Mouse (Mus musculus) lung, adult 2 months (tissue): ENCODE measurements at regions not wholly inside any gene's neighbourhood (a gene's known extent, or its start where the extent isn't known, plus 50 kb on each side); places are given as distances from the start of the nearest gene placed in this dataset.

Experiments
- DNase-seq: peaks from one replicate; pipeline ENCODE4 v3.0.0; 2022
- H3K4me1 ChIP-seq: fragments of 200-500 bp; 2 replicates; pipeline ENCODE4 v1.6.1; 2011; ENCODE audit warnings: low read length; ENCODE audit not compliant: control insufficient read depth, insufficient read depth
- H3K4me3 ChIP-seq: fragments of 200-500 bp; replicated peaks from 2 replicates; pipeline ENCODE3; 2011; ENCODE audit warnings: low read depth, mild to moderate bottlenecking, control low read depth, low read length; ENCODE audit errors: extremely low read depth
- CTCF ChIP-seq: fragments of 200-500 bp; IDR thresholded peaks from 2 replicates; pipeline ENCODE4 v1.5.1; 2011; ENCODE audit warnings: mild to moderate bottlenecking, low read length, control low read depth; ENCODE audit not compliant: insufficient read depth
- POLR2A ChIP-seq: fragments of 200-500 bp; IDR thresholded peaks from 2 replicates; pipeline ENCODE4 v1.6.1; 2011; ENCODE audit warnings: low read depth, mild to moderate bottlenecking, control low read depth, low read length, borderline replicate concordance; ENCODE audit errors: extremely low read depth
- WGBS: fragments of 180-500 bp; shearing (Covaris S2); methylation state at CpG from one replicate; pipeline ENCODE4 v1.1.7; 2018; 5-methylcytosine and 5-hydroxymethylcytosine counted together

DNA sequence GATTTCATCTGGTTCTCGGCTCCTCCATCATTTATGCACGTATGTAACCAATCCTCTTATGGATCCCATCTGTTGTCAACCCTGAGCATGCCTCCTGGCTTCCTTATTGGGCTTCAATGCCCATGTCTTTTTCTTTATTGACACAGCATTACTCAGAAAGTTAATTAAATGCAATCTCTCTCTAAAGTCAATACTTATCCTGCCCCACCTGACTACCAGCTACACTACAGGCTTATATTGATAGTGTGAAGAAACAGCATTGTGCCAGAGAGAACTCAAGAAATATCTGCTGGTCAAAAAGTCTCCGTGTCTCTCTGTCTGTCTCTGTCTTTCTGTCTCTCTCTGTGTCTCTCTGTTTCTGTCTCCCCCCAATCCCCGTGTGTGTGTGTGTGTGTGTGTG is 194.7 kb upstream of the Rfx3 start:
- DNase-seq, result no peak
- 83% methylated on average over 4 of the region's 4 CpGs for WGBS
- no peaks in the 10 kb centered on the region for H3K4me1 ChIP-seq

DNA sequence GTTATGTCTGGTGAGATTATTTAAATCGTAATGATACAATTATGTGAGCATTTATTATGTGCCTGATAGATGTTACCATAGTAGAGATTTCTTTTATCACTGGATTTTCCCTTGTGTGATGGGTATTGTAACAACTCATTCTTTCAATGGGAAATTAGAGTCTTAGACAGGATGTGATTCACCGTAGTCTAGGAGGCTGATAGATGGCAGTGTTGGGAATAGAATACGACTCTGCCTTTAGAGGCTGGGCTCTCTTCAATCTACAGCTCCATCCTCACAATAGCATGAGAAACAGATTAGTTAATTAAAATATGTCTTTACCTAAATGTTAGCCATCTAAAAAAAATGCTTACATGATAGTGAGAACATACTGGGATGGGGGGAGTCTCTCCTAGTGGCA is 192.8 kb upstream of the Rfx3 start:
- TF ChIP-seq POLR2A (no peak), CTCF (no peak)
- H3K4me3 ChIP-seq, result no peak overlapping the region
- no peaks in the 10 kb centered on the region for H3K4me1 ChIP-seq
- 52% methylated on average over 3 of the region's 3 CpGs for WGBS
- no peak for DNase-seq

More for the DNA sequence above, 194.7 kb upstream of the Rfx3 start:
- TF ChIP-seq CTCF (no peak), POLR2A (no peak)
- H3K4me3 ChIP-seq, result no peak overlapping the region

DNA sequence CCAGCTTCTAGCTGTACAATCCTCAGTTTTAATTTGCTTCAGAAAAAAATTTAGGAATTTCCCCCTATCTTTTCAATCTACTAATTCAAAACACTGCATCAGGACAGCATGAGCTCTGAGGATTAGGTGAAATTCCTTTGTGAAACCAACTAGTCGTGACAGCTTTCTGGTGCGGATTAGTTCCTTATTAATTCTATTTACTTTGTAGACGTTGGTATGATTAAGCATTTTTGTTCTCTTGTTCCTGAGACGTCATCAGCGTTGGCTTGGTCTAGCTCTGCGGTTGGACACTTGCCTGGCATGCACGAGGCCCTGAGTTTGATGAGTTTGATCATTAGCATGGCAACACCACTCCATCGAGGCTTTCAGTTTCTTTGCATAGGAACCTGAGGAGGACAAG is 188.4 kb upstream of the Rfx3 start:
- no peak overlapping the region for H3K4me3 ChIP-seq
- no peaks in the 10 kb centered on the region for H3K4me1 ChIP-seq
- TF ChIP-seq CTCF (no peak), POLR2A (no peak)
- 43% methylated on average over 8 of the region's 8 CpGs for WGBS
- no peak for DNase-seq

DNA sequence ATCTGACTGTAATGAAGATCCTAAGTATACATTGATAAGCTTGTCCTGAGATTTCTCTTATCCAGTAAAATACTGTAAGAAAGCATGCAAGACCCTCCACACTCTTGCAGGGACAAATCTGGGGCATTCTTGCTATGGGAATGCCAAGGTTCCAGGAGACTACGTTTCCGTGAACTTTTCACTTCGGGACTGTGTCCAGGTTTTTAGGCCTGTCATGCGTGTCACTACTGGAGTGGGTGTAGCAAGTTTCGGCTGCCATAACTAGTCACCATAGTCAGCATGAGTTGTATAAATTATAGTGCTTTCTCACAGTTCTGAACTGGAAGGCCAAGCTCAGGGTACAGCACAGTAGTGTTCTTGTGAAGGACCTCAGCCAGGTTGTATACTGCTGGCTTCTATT is 185.9 kb upstream of the Rfx3 start:
- 95% methylated on average over 5 of the region's 5 CpGs for WGBS
- TF ChIP-seq POLR2A, result no peak
- no peak for TF ChIP-seq CTCF
- Histone ChIP-seq H3K4me3 (no peak overlapping the region), H3K4me1 (no peaks in the 10 kb centered on the region)
- DNase-seq, result no peak

DNA sequence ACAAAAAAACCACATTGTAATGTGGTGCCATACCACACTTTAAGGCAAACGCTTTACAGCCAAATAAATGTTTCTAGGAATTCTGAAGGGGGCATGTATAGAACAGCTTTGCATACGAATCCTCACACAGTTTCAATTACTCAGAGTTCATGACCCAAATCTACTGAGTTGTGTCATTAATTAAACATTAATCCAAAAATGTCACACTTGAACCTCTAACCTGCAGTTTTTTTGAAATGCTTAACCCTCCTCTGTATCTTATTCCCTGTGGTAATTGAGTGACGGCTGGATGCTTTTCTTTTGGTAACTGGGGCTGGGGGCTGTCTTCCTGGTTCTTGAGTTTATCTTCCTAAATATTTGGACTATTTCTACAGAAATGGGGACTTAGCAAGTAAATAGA is 181.3 kb upstream of the Rfx3 start:
- WGBS, result 73% methylated on average over 3 of the region's 3 CpGs
- TF ChIP-seq POLR2A (no peak), CTCF (no peak)

DNA sequence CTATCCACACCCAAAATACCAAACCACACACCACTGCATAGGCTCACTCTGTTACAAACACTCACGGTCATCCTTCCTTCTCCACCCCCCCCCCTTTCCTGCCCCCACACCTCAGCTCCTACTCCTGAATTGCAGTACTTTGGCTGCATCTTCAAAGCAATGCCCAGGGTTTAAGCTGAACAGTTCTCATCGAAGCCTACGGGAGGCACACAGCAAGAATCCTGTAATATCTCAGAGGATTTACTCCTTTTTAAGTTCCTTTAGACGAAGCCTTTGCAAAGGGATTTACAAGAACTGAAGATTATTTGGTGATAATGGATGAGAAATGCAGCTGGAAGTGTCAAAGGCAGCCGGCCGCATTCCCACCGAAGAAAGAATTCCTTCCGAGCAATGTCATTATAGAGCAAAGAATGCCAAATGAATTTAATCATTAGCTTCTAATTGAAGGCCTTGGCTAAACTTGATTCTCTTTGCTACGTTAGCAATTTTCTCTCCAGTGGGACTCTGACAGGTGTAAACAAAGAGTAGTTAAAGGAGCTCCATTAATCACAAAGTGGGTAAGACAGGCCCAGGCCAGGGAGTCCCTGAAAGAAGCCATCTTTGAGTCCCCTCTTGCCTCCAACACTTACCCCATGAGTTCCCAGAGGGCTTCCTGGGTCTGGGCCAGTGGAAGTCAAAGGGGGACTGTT is 180.6 kb upstream of the Rfx3 start:
- DNase-seq, result no peak
- WGBS, result 36% methylated on average over 9 of the region's 9 CpGs
- TF ChIP-seq POLR2A (no peak), CTCF (no peak)

More for the DNA sequence above, 181.3 kb upstream of the Rfx3 start:
- H3K4me1 ChIP-seq, result no peaks in the 10 kb centered on the region
- H3K4me3 ChIP-seq, result no peak overlapping the region
- no peak for DNase-seq

DNA sequence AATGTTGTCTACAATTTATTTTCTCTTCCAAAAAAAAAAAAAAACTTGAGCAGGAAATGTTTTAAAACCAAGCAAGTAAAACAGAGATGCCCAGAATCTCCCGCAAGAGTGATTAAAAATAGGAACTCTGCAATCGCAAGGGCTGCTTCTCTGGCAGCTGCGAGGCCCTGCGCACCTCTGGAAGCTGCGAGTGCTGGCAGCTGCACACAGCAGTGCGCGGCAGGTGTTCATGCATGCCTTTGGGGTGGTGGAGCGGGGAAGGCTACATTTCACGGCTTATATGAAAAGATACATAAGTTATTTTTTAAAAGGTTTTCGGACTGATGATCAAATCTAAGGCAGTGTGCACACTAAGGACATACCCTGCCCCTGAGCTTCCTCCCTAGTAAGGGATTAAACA is 179.3 kb upstream of the Rfx3 start:
- WGBS, result 73% methylated on average over 10 of the region's 10 CpGs
- TF ChIP-seq POLR2A (no peak), CTCF (no peak)
- no peak overlapping the region for H3K4me3 ChIP-seq
- H3K4me1 ChIP-seq, result no peaks in the 10 kb centered on the region
- DNase-seq, result no peak

More for the DNA sequence above, 180.6 kb upstream of the Rfx3 start:
- Histone ChIP-seq H3K4me3 (no peak overlapping the region), H3K4me1 (no peaks in the 10 kb centered on the region)

DNA sequence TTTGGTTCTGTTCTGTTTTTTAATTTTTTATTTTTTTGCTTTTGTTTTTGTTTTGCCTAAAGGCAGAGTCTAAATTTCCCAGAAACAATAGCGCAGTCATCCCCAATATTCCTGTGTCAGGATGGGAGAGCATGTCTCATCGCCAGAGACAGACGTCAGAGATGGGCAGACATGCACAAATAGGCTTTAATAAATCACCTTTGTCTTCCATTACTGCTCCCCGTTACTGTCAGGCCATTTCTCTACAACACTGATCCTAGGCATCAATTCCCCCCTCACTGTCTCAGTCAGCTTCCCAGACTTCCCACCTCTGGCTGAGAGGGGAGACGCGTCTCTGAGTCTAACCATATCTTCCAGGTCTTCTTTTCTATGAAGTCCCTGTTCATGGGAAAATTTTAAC is 177.4 kb upstream of the Rfx3 start:
- WGBS, result 91% methylated on average over 6 of the region's 6 CpGs
- no peak for DNase-seq
- TF ChIP-seq CTCF, result no peak
- TF ChIP-seq POLR2A, result no peak
- no peaks in the 10 kb centered on the region for H3K4me1 ChIP-seq
- no peak overlapping the region for H3K4me3 ChIP-seq

DNA sequence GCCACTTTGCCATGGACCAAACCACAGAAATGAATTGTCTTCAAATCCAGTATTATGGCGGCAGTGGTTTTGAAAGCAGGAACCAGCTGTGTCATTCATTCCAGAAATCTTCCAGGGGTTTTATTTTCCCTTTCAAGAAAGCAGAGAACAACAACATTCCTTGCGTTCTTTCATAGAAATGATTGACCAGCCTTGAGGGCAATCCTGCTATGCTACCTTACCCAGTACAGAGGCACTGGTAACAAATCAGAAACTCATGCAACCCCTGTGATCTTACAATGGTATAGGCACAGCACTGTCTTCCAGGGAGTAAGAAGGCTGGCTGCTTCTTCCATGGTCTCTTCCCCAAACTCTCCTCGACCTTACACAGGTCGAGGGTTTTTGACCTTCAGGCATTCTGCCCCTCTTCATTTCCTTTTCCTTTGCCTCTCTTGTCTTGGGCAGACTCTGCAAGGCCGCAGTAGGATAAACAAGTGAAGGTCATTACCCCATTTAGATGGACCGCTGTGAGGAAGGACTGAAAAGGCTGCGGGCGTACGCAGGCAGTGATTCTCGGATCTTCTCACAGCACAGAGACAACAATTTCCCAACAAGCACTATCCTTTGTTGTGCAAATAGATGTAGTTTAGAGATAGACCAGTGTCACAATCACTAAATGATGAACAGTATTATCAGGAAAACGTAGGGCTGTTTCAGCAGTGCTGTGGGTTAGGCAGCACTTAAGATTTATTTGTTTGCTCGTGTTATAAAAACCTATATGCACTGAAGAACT is 171.6 kb upstream of the Rfx3 start:
- TF ChIP-seq POLR2A (no peak), CTCF (no peak)
- WGBS, result 71% methylated on average over 12 of the region's 12 CpGs
- Histone ChIP-seq H3K4me3 (no peak overlapping the region), H3K4me1 (no peaks in the 10 kb centered on the region)
- no peak for DNase-seq

DNA sequence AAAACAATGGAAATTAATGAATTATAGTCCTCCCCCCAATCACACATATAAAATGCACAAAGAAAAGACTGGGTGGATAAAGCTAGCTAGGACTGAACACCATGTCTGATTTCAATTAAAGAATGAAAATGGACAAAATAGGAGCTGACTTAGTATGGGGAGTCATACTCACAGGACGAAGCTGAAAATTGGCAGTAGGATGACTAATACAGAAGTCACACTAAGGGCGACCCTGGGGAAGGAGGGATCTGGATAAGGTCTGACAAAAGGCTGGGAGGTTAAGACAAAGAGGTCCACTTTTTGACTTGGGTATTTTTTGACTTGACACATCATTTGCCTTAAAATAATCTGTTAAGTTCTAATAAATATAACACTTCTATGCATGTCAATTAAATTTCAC is 170.2 kb upstream of the Rfx3 start:
- WGBS, result 81% methylated on average over 2 of the region's 2 CpGs
- DNase-seq, result no peak

More for the DNA sequence above, 170.2 kb upstream of the Rfx3 start:
- H3K4me1 ChIP-seq, result no peaks in the 10 kb centered on the region
- H3K4me3 ChIP-seq, result no peak overlapping the region
- no peak for TF ChIP-seq CTCF
